Mouse (Mus musculus) CH12.LX (cell line): Measurements from ENCODE around the gene Abca3. TPM values are rescaled to one million over a fixed set of nuclear protein-coding genes. Genes with fewer than 3 reads are reported as not detected.

Source experiments
- DNase-seq: peaks from one replicate; pipeline ENCODE4 v3.0.0-alpha.2; 2013; ENCODE audit errors: extremely low read depth
- H3K27ac ChIP-seq: 2 replicates; pipeline ENCODE4 v1.5.1; 2012; ENCODE audit warnings: low read depth, mild to moderate bottlenecking, control low read depth, moderate library complexity; ENCODE audit not compliant: insufficient read depth
- H3K27me3 ChIP-seq: replicated peaks from 2 replicates; pipeline ENCODE3; 2012; ENCODE audit warnings: inconsistent platforms
- H3K36me3 ChIP-seq, 2 experiments: replicated peaks in 1 of 2; 2 replicates each; pipeline versions ENCODE3 to v1.6.1; 2012; ENCODE audit warnings: inconsistent platforms in 1 of 2, low read length in 1 of 2, mild to moderate bottlenecking in 1 of 2, mixed read lengths in 1 of 2, moderate library complexity in 1 of 2; ENCODE audit not compliant: control insufficient read depth in 1 of 2, insufficient read depth in 1 of 2
- H3K4me1 ChIP-seq, 2 experiments: 2 replicates each; pipeline ENCODE4 v1.6.1; 2012; ENCODE audit warnings: inconsistent platforms in 1 of 2, moderate library complexity in 1 of 2; ENCODE audit not compliant: insufficient read depth in 2 of 2, control insufficient read depth in 1 of 2
- H3K4me2 ChIP-seq: 2 replicates; pipeline ENCODE4 v1.6.1; 2012; ENCODE audit warnings: low read depth, mild to moderate bottlenecking, control low read depth; ENCODE audit not compliant: poor library complexity, insufficient read depth, severe bottlenecking
- H3K4me3 ChIP-seq, 3 experiments: fragments of 150-350 bp in 1 of 3; sonication (generic) in 1 of 3; replicated peaks in 1 of 3; 2 replicates each; pipeline versions ENCODE3 to v1.5.1; 2011 to 2012; ENCODE audit warnings: low read depth in 2 of 3, low read length in 2 of 3, mild to moderate bottlenecking in 2 of 3, moderate library complexity in 2 of 3, control low read depth in 1 of 3, improper control_type of control experiment in 1 of 3, inconsistent platforms in 1 of 3, mixed read lengths in 1 of 3; ENCODE audit not compliant: poor library complexity in 1 of 3
- H3K79me2 ChIP-seq: replicated peaks from 2 replicates; pipeline ENCODE4 v1.6.1; 2012; ENCODE audit warnings: mild to moderate bottlenecking, moderate library complexity; ENCODE audit not compliant: control insufficient read depth, poor library complexity, insufficient read depth, severe bottlenecking; ENCODE audit errors: extremely low read depth
- H3K9ac ChIP-seq: 2 replicates; pipeline ENCODE4 v1.6.1; 2012; ENCODE audit warnings: low read depth, mild to moderate bottlenecking, control low read depth, moderate library complexity; ENCODE audit not compliant: insufficient read depth
- H3K9me3 ChIP-seq: replicated peaks from 2 replicates; pipeline ENCODE3; 2012; ENCODE audit warnings: low read length, inconsistent platforms, mixed read lengths
- CHD1 ChIP-seq: IDR thresholded peaks from 2 replicates; pipeline ENCODE4 v1.6.1; 2012; ENCODE audit warnings: low read depth, low read length, improper control_type of control experiment, inconsistent platforms
- CTCF ChIP-seq, 2 experiments: IDR thresholded peaks in 1 of 2; conservative IDR thresholded peaks in 1 of 2; 2 replicates each; pipeline ENCODE4 v1.5.1; 2011 to 2012; ENCODE audit warnings: low read depth in 2 of 2, low read length in 2 of 2, improper control_type of control experiment in 1 of 2, inconsistent platforms in 1 of 2, mild to moderate bottlenecking in 1 of 2, moderate library complexity in 1 of 2
- E2F4 ChIP-seq: IDR thresholded peaks from 2 replicates; pipeline ENCODE4 v1.6.1; 2011; ENCODE audit warnings: low read depth, low read length, improper control_type of control experiment; ENCODE audit not compliant: insufficient replicate concordance
- HCFC1 ChIP-seq: IDR thresholded peaks from 2 replicates; pipeline ENCODE4 v1.6.1; 2012; ENCODE audit warnings: low read depth, mild to moderate bottlenecking, inconsistent platforms, low read length, improper control_type of control experiment
- IRF4 ChIP-seq: IDR thresholded peaks from 2 replicates; pipeline ENCODE4 v1.6.1; 2014; ENCODE audit warnings: low read depth, mild to moderate bottlenecking, inconsistent platforms, low read length, improper control_type of control experiment
- JUND ChIP-seq: conservative IDR thresholded peaks from 2 replicates; pipeline ENCODE4 v1.6.1; 2011; ENCODE audit warnings: low read depth, low read length, improper control_type of control experiment
- KAT2A ChIP-seq: IDR thresholded peaks from 2 replicates; pipeline ENCODE4 v1.6.1; 2012; ENCODE audit warnings: low read length, improper control_type of control experiment, inconsistent platforms; ENCODE audit not compliant: insufficient replicate concordance
- MAFK ChIP-seq: IDR thresholded peaks from 2 replicates; pipeline ENCODE4 v1.6.1; 2011; ENCODE audit warnings: low read length, improper control_type of control experiment; ENCODE audit not compliant: insufficient replicate concordance
- MAZ ChIP-seq: IDR thresholded peaks from 2 replicates; pipeline ENCODE4 v1.6.1; 2012; ENCODE audit warnings: low read depth, mild to moderate bottlenecking, inconsistent platforms, low read length, improper control_type of control experiment, moderate library complexity
- MEF2A ChIP-seq: IDR thresholded peaks from 2 replicates; pipeline ENCODE4 v1.6.1; 2014; ENCODE audit warnings: low read depth, mild to moderate bottlenecking, inconsistent platforms, low read length, improper control_type of control experiment, borderline replicate concordance
- MYC ChIP-seq: IDR thresholded peaks from 2 replicates; pipeline ENCODE4 v1.6.1; 2011; ENCODE audit warnings: low read depth, mild to moderate bottlenecking, improper control_type of control experiment, low read length
- NELFE ChIP-seq: IDR thresholded peaks from 2 replicates; pipeline ENCODE4 v1.6.1; 2011; ENCODE audit warnings: low read depth, low read length, improper control_type of control experiment
- POLR2A ChIP-seq: IDR thresholded peaks from 2 replicates; pipeline ENCODE4 v1.6.1; 2011; ENCODE audit warnings: low read depth, mild to moderate bottlenecking, improper control_type of control experiment, low read length
- POLR2AphosphoS2 ChIP-seq: IDR thresholded peaks from 2 replicates; pipeline ENCODE4 v1.6.1; 2011; ENCODE audit warnings: low read depth, low read length, improper control_type of control experiment
- RAD21 ChIP-seq: IDR thresholded peaks from 2 replicates; pipeline ENCODE4 v1.6.1; 2011; ENCODE audit warnings: low read depth, mild to moderate bottlenecking, low read length, improper control_type of control experiment, moderate library complexity
- RCOR1 ChIP-seq: conservative IDR thresholded peaks from 2 replicates; pipeline ENCODE4 v1.6.1; 2012; ENCODE audit warnings: low read depth, mild to moderate bottlenecking, inconsistent platforms, low read length, improper control_type of control experiment
- SMC3 ChIP-seq: IDR thresholded peaks from 2 replicates; pipeline ENCODE4 v1.6.1; 2011; ENCODE audit warnings: low read depth, low read length, improper control_type of control experiment
- TBP ChIP-seq: conservative IDR thresholded peaks from 2 replicates; pipeline ENCODE4 v1.6.1; 2011; ENCODE audit warnings: low read depth, low read length, improper control_type of control experiment
- ZMIZ1 ChIP-seq: IDR thresholded peaks from 2 replicates; pipeline ENCODE4 v1.6.1; 2012; ENCODE audit warnings: low read depth, mild to moderate bottlenecking, inconsistent platforms, low read length, improper control_type of control experiment
- ZNF384 ChIP-seq: IDR thresholded peaks from 2 replicates; pipeline ENCODE4 v1.6.1; 2012; ENCODE audit warnings: low read depth, low read length, improper control_type of control experiment, inconsistent platforms
- dilution Hi-C: fragments of 300-500 bp; cut with MboI; formaldehyde crosslinking; loops from 2 replicates; pipeline ENCODE4 v1.14.3; 2020; ENCODE audit warnings: low sequenced_read_pairs; ENCODE audit not compliant: extremely low pct_unique_long_range_greater_than_20kb, extremely low pct_ligation_motif_present
- in situ Hi-C: fragments of 300-500 bp; cut with MboI; formaldehyde crosslinking; loops from 3 replicates; pipeline ENCODE4 v1.14.3; 2019; ENCODE audit warnings: low sequenced_read_pairs, low pct_ligation_motif_present, low pct_unique_long_range_greater_than_20kb, mixed read lengths
- polyA plus RNA-seq: library from polyadenylated mRNA; unstranded; fragments of >175 nt; gene quantifications from 2 replicates; pipeline ENCODE4 v1.2.1, GENCODE M21; 2012; ENCODE audit warnings: low read depth; ENCODE audit not compliant: insufficient read length
- total RNA-seq, 2 experiments: library from RNA; depleted of rRNA; stranded (reverse); fragments of 300-350 nt in 1 of 2; fragments of >200 nt in 1 of 2; gene quantifications; 2 replicates each; pipeline ENCODE4 v1.2.3; 2012 to 2014

The Abca3 gene
- total and polyA plus RNA-seq, 3 experiments = 3.9 to 8.7 (median 8.4) TPM

DNA sequence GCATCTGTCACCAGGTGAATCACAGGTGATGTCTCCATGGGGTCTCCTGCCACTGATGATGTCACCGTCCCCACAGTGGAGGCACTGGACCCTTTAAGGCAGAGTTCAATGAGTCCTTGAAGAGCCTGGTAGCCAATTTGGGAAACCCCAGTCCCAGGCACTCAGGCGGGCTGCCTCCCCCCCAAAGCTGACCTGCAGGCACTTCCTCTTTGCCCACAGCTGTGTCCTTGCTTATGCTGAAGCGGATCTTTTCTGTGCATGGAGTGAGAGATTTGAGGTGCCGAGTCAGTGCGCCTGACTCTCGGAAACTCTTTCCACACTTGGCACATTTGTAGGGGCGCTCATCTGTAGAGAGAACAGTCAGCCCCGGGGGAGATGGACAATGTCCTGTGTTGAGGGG lies 94.8 kb downstream of the Abca3 start:
- in situ Hi-C loops (no loop called here), dilution Hi-C loops (no loop called here)
- no peak overlapping the region for H3K27ac ChIP-seq
- TF ChIP-seq ZNF384 (no peak), NELFE (no peak), MEF2A (no peak), JUND (no peak), RCOR1 (no peak), CHD1 (no peak), POLR2A (no peak), MAFK (no peak), POLR2AphosphoS2 (no peak), RAD21 (no peak)
- no peaks in the 10 kb centered on the region for H3K27me3 ChIP-seq
- H3K9ac ChIP-seq = no peak overlapping the region
- no peak for DNase-seq
- no peak overlapping the region for H3K4me3 ChIP-seq
- H3K36me3 ChIP-seq = peaks cover 88 to 99% of the 10 kb centered on the region in 2 experiments
- peaks cover 3 to 27% of the 10 kb centered on the region in 2 experiments; a peak in 3 of 4 replicates for H3K4me1 ChIP-seq
- H3K4me2 ChIP-seq = no peak overlapping the region
- 0 out of 2 replicates have a peak, but pooled peaks cover 1% of the 10 kb centered on the region for H3K79me2 ChIP-seq
- no peaks in the 10 kb centered on the region for H3K9me3 ChIP-seq

DNA sequence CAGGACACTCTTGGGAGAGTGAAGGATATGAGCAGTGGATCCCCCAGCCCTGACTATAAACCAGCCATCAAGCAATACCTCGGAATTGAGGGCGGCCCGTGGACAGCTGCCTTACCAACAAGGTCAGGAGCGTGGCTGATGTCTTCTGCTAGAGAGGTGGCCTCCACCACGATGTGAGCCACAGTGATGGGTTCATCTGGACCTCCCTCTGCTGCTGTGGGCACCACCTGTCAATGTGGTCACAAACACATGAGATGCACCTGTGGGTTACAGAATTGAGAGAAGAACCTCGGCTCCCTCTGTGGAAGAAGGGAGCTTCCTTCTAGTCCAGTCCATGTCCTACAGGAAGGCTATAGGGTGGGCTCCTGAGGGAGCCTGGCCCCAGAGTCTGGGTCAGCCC lies 97.8 kb downstream of the Abca3 start:
- peaks cover 15% of the 10 kb centered on the region for H3K79me2 ChIP-seq
- H3K9me3 ChIP-seq = no peaks in the 10 kb centered on the region
- H3K4me1 ChIP-seq = peaks cover 3 to 40% of the 10 kb centered on the region in 2 experiments; a peak in 3 of 4 replicates
- TF ChIP-seq E2F4 (no peak), KAT2A (no peak), HCFC1 (no peak), TBP (no peak), MAZ (no peak), MYC (no peak), ZMIZ1 (no peak), IRF4 (no peak), SMC3 (no peak), ZNF384 (no peak), CTCF (conservative IDR thresholded peaks at IDR 0.05 in 1 of 2, IDR thresholded peaks at IDR 0.05 in 1 of 2; ENCODE audit: low read depth in 2 of 2, low read length in 2 of 2) (no peak)
- H3K36me3 ChIP-seq = peaks cover 65 to 80% of the 10 kb centered on the region in 2 experiments
- no peak overlapping the region for H3K27ac ChIP-seq
- in situ Hi-C loops (no loop called here), dilution Hi-C loops (no loop called here)
- H3K27me3 ChIP-seq = no peaks in the 10 kb centered on the region
- no peak overlapping the region for H3K4me2 ChIP-seq
- no peak for DNase-seq
- H3K9ac ChIP-seq = no peak overlapping the region
- H3K4me3 ChIP-seq = no peak overlapping the region
